Mouse (Mus musculus) gastrocnemius, adult 8-10 months (tissue): ENCODE data around the gene Klk9. TPM values are rescaled to one million over a fixed set of nuclear protein-coding genes. Genes with fewer than 3 reads are reported as not detected.
A peak's percentile ranks its signal among the peaks of the same experiment; 100 is the strongest.

Experiments
- DNase-seq, 2 experiments: peaks; one replicate each; pipeline ENCODE4 v3.0.0; 2022; ENCODE audit warnings: low spot score in 2 of 2
- total RNA-seq, 4 experiments: library from RNA; stranded (reverse); gene quantifications; 2 replicates each; pipeline ENCODE4 v1.2.4; 2022

Klk9 gene
- not detected for total RNA-seq

- DNase-seq: no peak
These were observed at the start of gene Klk9 for GRCm38 (mm10) chr7:43791591-43791990. TSS of gene Klk9 (plus strand) at chr7:43791891.

- DNase-seq: no peak
These were observed 43.9 kb upstream of the Klk9 start for GRCm38 (mm10) chr7:43747788-43748187.

- no peak for DNase-seq
These were observed 38.9 kb upstream of the Klk9 start for GRCm38 (mm10) chr7:43752806-43753205.

- no peak for DNase-seq
These were observed 25.2 kb upstream of the Klk9 start for GRCm38 (mm10) chr7:43766484-43766883.

GRCm38 (mm10) chr7:43768597-43768996 is 23.1 kb upstream of the Klk9 start, which contains the start of gene Klk12:
TSS of gene Klk12 (plus strand) at chr7:43768897.
- no peak for DNase-seq

- no peak for DNase-seq
These were observed 22.1 kb upstream of the Klk9 start for GRCm38 (mm10) chr7:43769636-43770035.

- no peak for DNase-seq
These were observed 21.0 kb upstream of the Klk9 start for GRCm38 (mm10) chr7:43770701-43771100.

- no peak for DNase-seq
These were observed 19.8 kb upstream of the Klk9 start for GRCm38 (mm10) chr7:43771916-43772315.

GRCm38 (mm10) chr7:43772901-43773300 is 18.8 kb upstream of the Klk9 start:
- DNase-seq: no peak

GRCm38 (mm10) chr7:43774364-43774763 is 17.3 kb upstream of the Klk9 start, which contains the start of gene Klk11:
TSS of gene Klk11 (plus strand) at chr7:43774604.
- DNase-seq: no peak

- no peak for DNase-seq
These were observed 16.9 kb upstream of the Klk9 start for GRCm38 (mm10) chr7:43774802-43775201.

- no peak for DNase-seq
These were observed 16.2 kb upstream of the Klk9 start for GRCm38 (mm10) chr7:43775311-43776057.

GRCm38 (mm10) chr7:43776506-43776905 is 15.2 kb upstream of the Klk9 start:
- DNase-seq: no peak

GRCm38 (mm10) chr7:43777423-43777822 is 14.3 kb upstream of the Klk9 start:
- DNase-seq: no peak

- DNase-seq: no peak
These were observed 13.3 kb upstream of the Klk9 start for GRCm38 (mm10) chr7:43778176-43778970.

GRCm38 (mm10) chr7:43780241-43780640 is 11.4 kb upstream of the Klk9 start:
- no peak for DNase-seq

- DNase-seq: no peak
These were observed 10.9 kb upstream of the Klk9 start, which contains the start of gene Klk10 for GRCm38 (mm10) chr7:43780746-43781145. TSS of gene Klk10 (plus strand) at chr7:43781035.

- DNase-seq: no peak
These were observed 10.2 kb upstream of the Klk9 start for GRCm38 (mm10) chr7:43781541-43781940.

- peak; percentile 36 to 47 for DNase-seq
These were observed 9.1 kb upstream of the Klk9 start for GRCm38 (mm10) chr7:43782275-43783265.

- DNase-seq: no peak
These were observed 6.4 kb upstream of the Klk9 start for GRCm38 (mm10) chr7:43785286-43785685.

- no peak for DNase-seq
These were observed 3.6 kb upstream of the Klk9 start for GRCm38 (mm10) chr7:43788096-43788495.
